Mouse (Mus musculus) embryonic facial prominence, embryonic 13.5 days (tissue): ENCODE measurements around the gene Itpk1. TPM values are rescaled to one million over a fixed set of nuclear protein-coding genes. Genes with fewer than 3 reads are reported as not detected.
A peak's percentile ranks its signal among the peaks of the same experiment; 100 is the strongest.

ENCODE experiments used
- ATAC-seq: fragments of 200-750 bp; cut with Nextera tagmentation; 2 replicates; pipeline ENCODE4 v1.8.0; 2017; ENCODE audit warnings: low read depth; ENCODE audit not compliant: insufficient number of reproducible peaks, insufficient read depth, low FRiP score, low TSS enrichment
- H3K27ac ChIP-seq: fragments of 300-500 bp; sonication (generic); 2 replicates; pipeline ENCODE4 v1.5.1; 2015; ENCODE audit warnings: moderate library complexity, mild to moderate bottlenecking, inconsistent platforms
- H3K27me3 ChIP-seq: fragments of 300-500 bp; sonication (generic); 2 replicates; pipeline ENCODE4 v1.6.1; 2015; ENCODE audit warnings: mild to moderate bottlenecking, inconsistent platforms
- H3K36me3 ChIP-seq: fragments of 300-500 bp; sonication (generic); 2 replicates; pipeline ENCODE4 v1.6.1; 2015; ENCODE audit warnings: mild to moderate bottlenecking, inconsistent platforms
- H3K4me1 ChIP-seq: fragments of 300-500 bp; sonication (generic); 2 replicates; pipeline ENCODE4 v1.6.1; 2015; ENCODE audit warnings: inconsistent platforms
- H3K4me2 ChIP-seq: fragments of 300-500 bp; sonication (generic); 2 replicates; pipeline ENCODE4 v1.6.1; 2015; ENCODE audit warnings: moderate library complexity, mild to moderate bottlenecking, inconsistent platforms
- H3K4me3 ChIP-seq: fragments of 300-500 bp; sonication (generic); 2 replicates; pipeline ENCODE4 v1.5.1; 2015; ENCODE audit warnings: mild to moderate bottlenecking, inconsistent platforms
- H3K9ac ChIP-seq: fragments of 300-500 bp; sonication (generic); 2 replicates; pipeline ENCODE4 v1.6.1; 2015; ENCODE audit warnings: mild to moderate bottlenecking, inconsistent platforms
- H3K9me3 ChIP-seq: fragments of 300-500 bp; sonication (generic); 2 replicates; pipeline ENCODE4 v1.6.1; 2016; ENCODE audit warnings: inconsistent platforms
- WGBS: fragments of 180-500 bp; shearing (Covaris S2); methylation state at CpG from one replicate; pipeline ENCODE4 v1.1.7; 2015; ENCODE audit warnings: mixed read lengths; 5-methylcytosine and 5-hydroxymethylcytosine counted together
- polyA plus RNA-seq: library from polyadenylated mRNA; unstranded; fragments of >200 nt; fragmentation: Nextera tagmentation; extraction: Ambion mirVana; gene quantifications from 2 replicates; pipeline ENCODE4 v1.2.1, GENCODE M21; 2015

Gene Itpk1
- polyA plus RNA-seq, 1 experiment from 2014 or later, result 10.4 TPM

GRCm38 (mm10) chr12:102701691-102702207, 3.0 kb downstream of the Itpk1 start:
- H3K36me3 ChIP-seq, result no peaks in the 10 kb centered on the region
- no peaks in the 10 kb centered on the region for H3K9me3 ChIP-seq
- 0 out of 2 replicates have a peak overlapping the region, but pooled peaks have one; percentile 72 for H3K4me2 ChIP-seq
- no peak for ATAC-seq
- no peak overlapping the region for H3K27ac ChIP-seq
- H3K27me3 ChIP-seq, result 0 out of 2 replicates have a peak, but pooled peaks cover 2% of the 10 kb centered on the region
- no peak overlapping the region for H3K9ac ChIP-seq
- 83% methylated on average over 5 of the region's 5 CpGs for WGBS
- H3K4me3 ChIP-seq, result no peak overlapping the region
- H3K4me1 ChIP-seq, result peaks cover 70% of the 10 kb centered on the region

- Histone ChIP-seq H3K27me3 (no peaks in the 10 kb centered on the region), H3K9me3 (no peaks in the 10 kb centered on the region), H3K9ac (no peak overlapping the region), H3K36me3 (no peaks in the 10 kb centered on the region), H3K27ac (0 out of 2 replicates have a peak overlapping the region, but pooled peaks have one; percentile 7), H3K4me1 (peaks cover 75% of the 10 kb centered on the region), H3K4me3 (no peak overlapping the region), H3K4me2 (no peak overlapping the region)
- no peak for ATAC-seq
- WGBS, result 45% methylated on average over 12 of the region's 12 CpGs
Measured at GRCm38 (mm10) chr12:102700453-102700852, 4.3 kb downstream of the Itpk1 start.

DNA sequence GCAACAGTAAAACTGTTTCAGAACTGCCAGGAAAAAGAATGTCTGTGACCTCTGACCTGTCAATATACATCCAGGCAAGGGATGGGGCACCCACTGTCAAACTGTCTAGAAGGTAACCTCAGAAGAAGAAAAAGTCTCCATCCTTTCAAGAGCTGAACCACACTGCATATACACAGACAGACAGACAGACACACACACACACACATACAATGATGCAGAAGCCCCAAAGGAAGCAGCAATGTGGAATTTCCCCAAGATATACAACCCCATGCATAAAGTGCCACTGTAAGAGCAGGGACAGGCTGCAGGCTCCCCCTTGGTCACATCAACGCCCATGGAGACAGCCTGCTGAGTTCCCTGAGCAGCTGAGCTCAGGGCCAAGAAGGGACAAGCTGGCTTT, 5.6 kb downstream of the Itpk1 start:
- Histone ChIP-seq H3K27me3 (no peaks in the 10 kb centered on the region), H3K9me3 (no peaks in the 10 kb centered on the region), H3K4me1 (peaks cover 76% of the 10 kb centered on the region), H3K36me3 (no peaks in the 10 kb centered on the region), H3K4me2 (no peak overlapping the region), H3K9ac (no peak overlapping the region), H3K4me3 (no peak overlapping the region), H3K27ac (no peak overlapping the region)
- WGBS, result 31% methylated on average over 1 of the region's 1 CpGs
- no peak for ATAC-seq

DNA sequence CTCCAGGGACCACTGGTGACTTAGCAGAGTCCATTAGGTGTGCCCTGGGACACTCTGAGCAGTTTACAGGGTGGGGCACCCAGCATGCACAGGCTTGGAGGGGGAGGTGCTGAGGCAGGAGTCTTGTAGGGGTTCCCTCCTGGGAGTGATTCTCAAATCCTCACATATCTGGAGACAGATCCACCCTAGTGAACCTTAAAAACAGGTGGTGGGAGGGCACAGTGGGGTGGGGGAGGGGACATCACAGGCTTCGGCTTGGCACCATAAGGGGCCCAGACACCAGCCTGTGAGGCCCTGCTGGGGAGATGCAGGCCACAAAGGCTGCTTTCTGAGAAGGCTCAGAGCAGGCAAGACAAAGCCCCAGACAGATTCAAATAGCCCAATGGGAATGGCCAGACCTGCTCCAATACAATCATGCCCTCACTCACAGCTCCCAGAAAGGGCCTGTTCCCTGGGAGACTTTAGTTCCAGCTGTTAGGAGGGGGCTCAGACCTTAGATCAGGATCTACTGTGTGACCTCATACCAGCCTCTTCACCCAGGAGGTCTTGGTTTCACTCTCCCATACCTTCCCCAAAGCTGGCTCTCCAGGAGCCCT, 6.5 kb downstream of the Itpk1 start:
- Histone ChIP-seq H3K4me1 (peaks cover 66% of the 10 kb centered on the region), H3K27me3 (no peaks in the 10 kb centered on the region), H3K4me2 (no peak overlapping the region; the same call in 1 of the 2 replicates), H3K36me3 (no peaks in the 10 kb centered on the region), H3K9ac (0 out of 2 replicates have a peak overlapping the region, but pooled peaks have one; percentile 47), H3K4me3 (no peak overlapping the region), H3K9me3 (no peaks in the 10 kb centered on the region), H3K27ac (peak overlapping the region; percentile 60)
- 33% methylated on average over 1 of the region's 1 CpGs for WGBS
- no peak for ATAC-seq

- Histone ChIP-seq H3K9ac (no peak overlapping the region), H3K27ac (no peak overlapping the region), H3K4me1 (peaks cover 58% of the 10 kb centered on the region), H3K36me3 (no peaks in the 10 kb centered on the region), H3K9me3 (no peaks in the 10 kb centered on the region), H3K27me3 (no peaks in the 10 kb centered on the region), H3K4me3 (no peak overlapping the region), H3K4me2 (no peak overlapping the region)
- no peak for ATAC-seq
- WGBS, result 78% methylated on average over 7 of the region's 7 CpGs
Measured at GRCm38 (mm10) chr12:102697381-102697780, 7.3 kb downstream of the Itpk1 start.

- H3K27ac ChIP-seq, result no peak overlapping the region
- no peak for ATAC-seq
- peaks cover 53% of the 10 kb centered on the region for H3K4me1 ChIP-seq
- no peak overlapping the region for H3K4me3 ChIP-seq
- 88% methylated on average over 14 of the region's 14 CpGs for WGBS
- H3K27me3 ChIP-seq, result no peaks in the 10 kb centered on the region
- H3K9me3 ChIP-seq, result no peaks in the 10 kb centered on the region
- H3K4me2 ChIP-seq, result no peak overlapping the region
- H3K36me3 ChIP-seq, result no peaks in the 10 kb centered on the region
- 0 out of 2 replicates have a peak overlapping the region, but pooled peaks have one; percentile 36 for H3K9ac ChIP-seq
Measured at GRCm38 (mm10) chr12:102696635-102697354, 7.9 kb downstream of the Itpk1 start.

DNA sequence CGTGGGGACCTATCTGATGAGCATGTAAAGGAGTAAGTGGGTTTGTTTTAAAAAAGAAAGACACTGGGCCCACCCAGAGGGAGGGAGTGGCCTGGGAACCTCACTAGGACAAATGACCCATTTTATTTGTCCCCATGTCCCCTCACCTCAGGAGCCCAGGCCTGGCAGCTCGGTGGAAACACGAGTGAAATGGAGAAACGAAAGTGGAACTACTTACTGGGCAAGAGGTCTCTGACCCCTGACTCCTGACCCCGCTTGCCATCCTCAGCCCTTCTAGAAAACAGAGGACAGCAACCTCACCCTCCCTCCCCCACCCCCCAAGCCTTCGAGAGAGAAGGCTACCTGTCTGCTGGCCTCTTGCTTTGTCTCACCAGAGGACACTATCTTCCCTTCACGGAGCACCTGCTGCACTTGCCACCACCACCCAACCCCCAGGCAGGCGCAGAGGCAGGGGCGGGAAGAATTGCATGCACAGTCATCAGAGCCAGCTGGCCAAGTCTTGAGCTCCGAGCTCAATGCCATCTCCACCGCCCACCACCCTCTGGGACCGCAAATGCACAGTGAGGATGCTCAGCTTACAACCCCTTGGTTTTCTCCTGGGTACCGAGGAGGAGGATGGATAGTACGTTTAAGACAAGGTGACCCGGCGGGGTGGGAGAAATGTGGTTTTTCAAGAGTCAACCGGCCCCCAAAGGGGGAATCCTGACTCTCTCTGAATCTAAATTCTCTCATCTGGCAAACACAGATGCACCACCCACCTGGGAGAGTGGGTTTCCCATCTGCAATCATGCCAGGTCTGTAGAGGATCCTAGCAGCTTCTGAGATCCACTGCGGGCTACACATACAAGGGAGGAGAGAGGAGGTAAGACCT, 9.1 kb downstream of the Itpk1 start:
- Histone ChIP-seq H3K36me3 (no peaks in the 10 kb centered on the region), H3K9ac (peak overlapping the region; percentile 36; the same call in 1 of the 2 replicates), H3K27ac (no peak overlapping the region), H3K4me3 (no peak overlapping the region), H3K4me2 (no peak overlapping the region), H3K4me1 (peaks cover 57% of the 10 kb centered on the region), H3K9me3 (no peaks in the 10 kb centered on the region), H3K27me3 (no peaks in the 10 kb centered on the region)
- no peak for ATAC-seq
- WGBS, result 60% methylated on average over 18 of the region's 18 CpGs

GRCm38 (mm10) chr12:102691761-102692160, 13.0 kb downstream of the Itpk1 start:
- 84% methylated on average over 7 of the region's 7 CpGs for WGBS
- Histone ChIP-seq H3K9me3 (no peaks in the 10 kb centered on the region), H3K4me2 (no peak overlapping the region), H3K36me3 (no peaks in the 10 kb centered on the region), H3K9ac (no peak overlapping the region), H3K4me3 (no peak overlapping the region), H3K27ac (no peak overlapping the region), H3K27me3 (no peaks in the 10 kb centered on the region), H3K4me1 (peaks cover 20% of the 10 kb centered on the region)
- ATAC-seq, result no peak

- Histone ChIP-seq H3K9me3 (no peaks in the 10 kb centered on the region), H3K4me1 (peaks cover 15% of the 10 kb centered on the region; the same call in 1 of the 2 replicates), H3K4me2 (no peak overlapping the region), H3K4me3 (no peak overlapping the region), H3K27ac (no peak overlapping the region), H3K9ac (no peak overlapping the region), H3K27me3 (no peaks in the 10 kb centered on the region), H3K36me3 (no peaks in the 10 kb centered on the region)
- no peak for ATAC-seq
- WGBS, result 50% methylated on average over 11 of the region's 11 CpGs
Measured at GRCm38 (mm10) chr12:102691180-102691579, 13.6 kb downstream of the Itpk1 start.

DNA sequence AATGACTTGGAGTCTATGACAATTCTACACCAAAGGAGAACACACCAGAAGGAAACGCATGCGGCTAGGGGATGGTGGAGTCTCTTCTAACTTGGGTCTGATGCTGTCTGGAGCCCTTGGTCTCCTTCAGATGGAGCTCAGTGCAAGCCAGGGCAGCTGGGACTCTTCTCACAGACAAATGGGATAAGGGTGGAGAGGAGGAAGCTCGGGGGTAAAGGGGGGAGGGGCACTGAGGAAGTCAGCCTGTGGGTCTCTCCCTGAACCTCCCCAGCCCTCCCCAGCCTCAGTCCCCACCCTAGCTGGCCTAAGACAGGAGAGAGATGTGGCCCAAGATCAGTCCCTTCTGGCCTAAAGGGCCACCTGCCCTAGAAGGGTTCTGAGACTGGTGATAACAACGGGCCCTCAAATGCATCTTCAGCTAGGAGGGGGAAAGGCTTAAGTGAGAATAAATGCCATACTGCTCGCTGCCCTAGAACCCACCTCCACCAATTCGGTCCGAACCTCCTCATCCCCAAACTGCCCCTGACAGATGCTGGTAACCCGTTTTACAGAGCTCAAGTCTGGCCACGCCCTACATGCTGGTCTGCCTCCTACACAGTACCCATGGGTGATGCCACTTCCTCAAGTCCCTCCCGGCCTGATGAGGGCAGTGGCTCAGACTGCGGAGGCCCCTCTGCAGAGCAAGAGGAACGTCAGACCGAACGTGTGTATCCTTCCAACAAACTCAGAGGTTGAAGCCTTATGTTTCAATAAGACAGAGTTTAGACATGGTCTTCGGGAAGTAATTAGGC, 14.8 kb downstream of the Itpk1 start:
- Histone ChIP-seq H3K4me3 (no peak overlapping the region), H3K27ac (no peak overlapping the region), H3K36me3 (no peaks in the 10 kb centered on the region), H3K4me1 (peaks cover 18% of the 10 kb centered on the region), H3K27me3 (no peaks in the 10 kb centered on the region), H3K4me2 (no peak overlapping the region), H3K9ac (no peak overlapping the region), H3K9me3 (no peaks in the 10 kb centered on the region)
- no peak for ATAC-seq
- 82% methylated on average over 15 of the region's 15 CpGs for WGBS

GRCm38 (mm10) chr12:102686321-102686720, 18.4 kb downstream of the Itpk1 start:
- Histone ChIP-seq H3K4me2 (no peak overlapping the region), H3K27me3 (no peaks in the 10 kb centered on the region), H3K9ac (no peak overlapping the region), H3K27ac (no peak overlapping the region), H3K9me3 (no peaks in the 10 kb centered on the region), H3K4me3 (no peak overlapping the region), H3K4me1 (peaks cover 23% of the 10 kb centered on the region), H3K36me3 (no peaks in the 10 kb centered on the region)
- 90% methylated on average over 5 of the region's 5 CpGs for WGBS
- no peak for ATAC-seq
